Mouse (Mus musculus) cerebellum, postnatal 4 days (tissue): Measurements from ENCODE around the gene Tmem102.

Experiments
- DNase-seq, 2 experiments: peaks; one replicate each; pipeline ENCODE4 v3.0.0; 2022; ENCODE audit warnings: low spot score in 2 of 2, mixed read lengths in 1 of 2

Tmem102 gene

DNA sequence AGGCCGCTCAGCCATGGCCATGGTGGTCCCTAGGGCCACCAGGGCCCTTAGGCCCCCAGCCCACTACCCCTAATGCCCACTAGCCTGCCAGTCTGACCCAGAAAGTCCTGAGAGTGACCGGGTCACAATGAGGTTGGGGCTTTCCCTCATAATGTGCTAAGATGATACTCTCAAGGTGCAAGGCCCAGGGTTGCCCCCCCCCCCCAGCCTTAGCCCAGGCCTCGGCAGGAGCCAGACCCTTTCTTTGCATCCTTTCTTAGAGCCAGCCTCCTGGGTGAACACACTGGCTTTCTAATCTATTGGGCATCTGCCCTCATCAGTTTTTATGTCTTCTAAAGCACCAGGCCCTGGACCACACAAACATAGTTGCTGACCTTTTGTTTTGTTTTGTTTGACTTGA is 16.7 kb upstream of the Tmem102 start, which contains the start of gene Spem1:
Gene Spem1, minus strand, starts transcription at position 101 of the 400 bp plus-strand sequence.
- no peak for DNase-seq

DNA sequence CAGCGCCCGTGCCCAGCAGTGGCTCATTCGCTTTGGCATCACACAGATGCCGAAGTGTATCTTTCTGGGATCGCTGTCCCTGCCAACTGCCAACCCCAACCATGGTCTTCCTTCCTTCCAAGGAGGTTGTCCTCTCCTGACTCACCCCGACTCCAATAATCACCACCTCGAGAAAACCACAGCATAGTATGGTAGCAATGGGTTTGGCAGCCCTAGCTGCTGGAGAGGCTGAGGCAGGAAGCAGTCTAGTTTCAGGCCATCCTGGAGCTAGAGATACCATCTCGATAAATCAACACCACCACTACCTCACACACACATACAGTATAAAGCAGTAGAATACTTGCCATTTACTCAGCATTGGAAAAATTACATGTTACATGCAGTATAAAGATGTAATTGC is 13.4 kb upstream of the Tmem102 start:
- DNase-seq: no peak

GRCm38 (mm10) chr11:69818365-69818764 is 12.9 kb upstream of the Tmem102 start, which contains the start of gene Spem2:
TSS of gene Spem2 (minus strand) at chr11:69818465.
- no peak for DNase-seq

DNA sequence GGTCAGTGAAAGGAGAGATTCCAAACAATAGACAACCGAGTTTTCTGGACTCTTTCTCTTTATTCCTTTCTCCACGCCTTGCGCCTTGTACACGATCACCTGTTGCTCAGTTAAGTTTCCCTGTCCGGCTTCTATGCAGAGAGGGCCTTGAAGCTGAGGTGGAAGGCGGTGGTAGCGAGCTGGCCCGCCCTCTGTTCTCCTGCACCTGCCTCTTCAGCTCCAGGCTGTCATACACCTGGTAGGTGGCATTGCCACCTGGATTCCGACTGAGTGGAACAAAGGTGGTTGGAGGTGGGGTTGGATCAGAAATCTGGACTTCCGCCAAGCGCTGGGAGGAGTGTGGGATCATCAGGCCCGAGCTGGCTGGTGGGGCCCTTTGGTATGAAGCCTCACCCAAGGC is 11.1 kb upstream of the Tmem102 start:
- no peak for DNase-seq

GRCm38 (mm10) chr11:69815155-69815554 is 9.7 kb upstream of the Tmem102 start, which contains the start of gene Gm39566:
TSS of gene Gm39566 (minus strand) at chr11:69815298.
- no peak for DNase-seq

DNA sequence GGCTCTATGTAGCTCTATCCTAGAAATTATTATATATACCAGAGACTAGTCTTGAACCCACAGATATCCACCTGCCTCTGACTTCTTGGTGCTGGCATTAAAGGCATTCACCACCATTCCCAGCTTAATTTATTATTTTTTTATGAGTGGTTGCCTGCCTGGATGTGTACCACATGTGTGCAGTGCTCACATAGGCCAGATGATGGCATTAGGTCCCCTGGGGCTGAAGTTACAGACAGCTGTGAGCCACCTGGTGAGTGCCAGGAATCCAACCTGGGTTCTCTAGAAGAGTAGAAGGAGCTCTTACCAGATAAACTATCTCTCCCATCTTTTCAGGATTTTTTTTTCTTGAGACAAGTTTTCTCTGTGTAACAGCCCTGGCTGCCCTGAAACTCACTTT is 4.9 kb upstream of the Tmem102 start:
- no peak for DNase-seq

GRCm38 (mm10) chr11:69807641-69808040 is 2.2 kb upstream of the Tmem102 start:
- no peak for DNase-seq

GRCm38 (mm10) chr11:69806378-69806777 is 954 bp upstream of the Tmem102 start:
- DNase-seq: no peak

DNA sequence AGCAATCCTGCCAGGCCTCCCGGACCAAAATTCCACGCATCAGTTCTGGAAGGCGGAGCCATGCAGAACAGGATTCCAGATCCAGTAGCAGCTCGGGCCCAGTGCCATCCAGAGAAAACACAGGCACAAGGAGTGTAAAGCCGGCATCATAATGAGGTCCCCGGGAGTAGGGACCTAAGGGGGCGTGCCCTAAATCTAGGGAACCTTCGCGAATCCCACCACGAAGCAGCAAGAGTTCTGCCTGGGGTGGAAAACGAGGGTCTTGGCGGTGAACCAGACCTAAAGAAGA is 828 bp downstream of the Tmem102 start:
- DNase-seq: no peak

DNA sequence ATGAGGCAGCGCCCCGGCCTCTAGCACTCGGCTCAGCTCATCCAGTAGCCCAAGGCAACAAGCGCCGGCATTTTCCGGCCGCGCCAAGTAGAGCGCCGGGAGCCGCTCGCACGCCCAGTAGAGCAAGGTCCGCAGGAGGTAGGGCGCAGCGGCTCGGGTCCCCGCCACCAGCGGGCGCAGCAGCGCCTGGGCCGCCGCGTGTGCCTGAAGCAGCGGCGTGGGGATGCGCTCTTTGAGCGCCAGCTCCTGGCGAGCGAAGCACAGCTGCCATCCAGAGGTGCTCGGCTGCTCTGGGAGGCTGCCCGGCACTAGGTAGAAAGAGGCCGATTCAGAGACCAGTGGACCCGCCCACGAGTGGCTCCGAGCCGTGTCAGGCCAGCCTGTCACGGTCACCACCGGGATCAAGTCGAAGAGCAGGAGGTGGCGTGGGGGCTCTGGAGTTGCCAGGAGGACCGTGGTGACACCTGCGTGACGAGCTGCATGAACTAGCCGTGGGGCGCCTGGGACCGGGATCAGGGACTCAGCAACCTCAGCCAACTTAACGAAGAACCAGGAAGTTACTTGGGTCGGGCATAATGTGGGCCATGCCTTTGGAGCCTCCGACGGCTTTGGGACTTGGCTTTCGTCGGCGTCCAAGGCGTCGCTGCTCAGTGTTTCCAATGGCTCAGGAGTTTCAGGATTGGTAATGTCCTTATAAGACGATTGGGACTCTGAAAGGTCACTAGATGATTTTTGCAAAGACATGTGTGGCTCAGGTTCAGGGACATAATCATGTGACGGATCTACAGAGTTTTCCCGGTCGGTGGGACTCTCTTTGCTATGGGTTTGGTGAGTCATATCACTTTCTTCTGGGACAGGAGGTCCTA is 1.4 kb downstream of the Tmem102 start:
- DNase-seq: peak in 1 of 2 experiments; percentile 54

DNA sequence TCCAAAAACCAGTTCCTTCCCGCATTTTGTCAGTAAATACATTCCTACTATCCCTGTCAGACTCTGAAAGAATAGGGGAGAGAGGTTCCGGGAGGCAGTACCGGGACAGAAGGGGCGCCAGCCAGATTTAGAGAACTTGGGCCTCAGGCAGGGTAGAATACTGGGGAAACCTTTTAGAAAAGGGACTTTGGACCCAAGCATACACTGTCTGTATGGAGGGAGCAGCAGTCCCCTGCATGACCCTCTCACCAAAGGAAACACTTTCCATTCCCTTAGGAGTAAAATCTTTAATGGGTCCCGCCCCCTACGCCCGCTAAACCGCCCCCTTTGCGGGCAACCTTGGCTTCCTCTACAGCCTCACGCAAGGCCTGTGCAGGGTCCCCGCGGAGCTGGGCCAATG is 2.1 kb downstream of the Tmem102 start:
- no peak for DNase-seq

DNA sequence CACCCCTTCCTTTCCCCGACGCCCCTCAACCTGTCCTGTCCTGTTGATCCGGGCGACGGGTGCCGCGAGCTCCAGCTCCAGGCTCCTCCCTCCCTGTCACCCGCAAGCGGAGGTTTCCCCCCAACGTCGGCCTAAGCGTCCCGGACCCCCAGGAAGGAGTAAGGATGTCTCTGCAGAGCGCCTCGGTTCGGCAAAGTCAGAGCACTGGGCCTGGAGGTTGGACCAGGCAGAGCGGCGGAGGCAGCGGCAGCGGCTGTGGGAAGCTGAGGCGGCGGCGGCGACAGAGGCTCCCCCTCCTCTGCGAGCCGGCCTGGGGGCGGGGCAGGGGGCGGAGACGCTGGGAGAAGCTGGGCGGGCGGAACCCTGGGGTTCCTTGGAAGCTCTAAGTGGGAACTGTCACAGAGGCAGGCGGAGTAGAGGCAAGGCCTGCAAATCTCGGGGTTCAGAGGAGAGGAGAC is 2.7 kb downstream of the Tmem102 start:
- DNase-seq: peak; percentile 70 to 76

GRCm38 (mm10) chr11:69801379-69801977 is 3.9 kb downstream of the Tmem102 start, which contains the start of gene Fgf11:
TSS of gene Fgf11 (minus strand) at chr11:69801857.
- DNase-seq: no peak

DNA sequence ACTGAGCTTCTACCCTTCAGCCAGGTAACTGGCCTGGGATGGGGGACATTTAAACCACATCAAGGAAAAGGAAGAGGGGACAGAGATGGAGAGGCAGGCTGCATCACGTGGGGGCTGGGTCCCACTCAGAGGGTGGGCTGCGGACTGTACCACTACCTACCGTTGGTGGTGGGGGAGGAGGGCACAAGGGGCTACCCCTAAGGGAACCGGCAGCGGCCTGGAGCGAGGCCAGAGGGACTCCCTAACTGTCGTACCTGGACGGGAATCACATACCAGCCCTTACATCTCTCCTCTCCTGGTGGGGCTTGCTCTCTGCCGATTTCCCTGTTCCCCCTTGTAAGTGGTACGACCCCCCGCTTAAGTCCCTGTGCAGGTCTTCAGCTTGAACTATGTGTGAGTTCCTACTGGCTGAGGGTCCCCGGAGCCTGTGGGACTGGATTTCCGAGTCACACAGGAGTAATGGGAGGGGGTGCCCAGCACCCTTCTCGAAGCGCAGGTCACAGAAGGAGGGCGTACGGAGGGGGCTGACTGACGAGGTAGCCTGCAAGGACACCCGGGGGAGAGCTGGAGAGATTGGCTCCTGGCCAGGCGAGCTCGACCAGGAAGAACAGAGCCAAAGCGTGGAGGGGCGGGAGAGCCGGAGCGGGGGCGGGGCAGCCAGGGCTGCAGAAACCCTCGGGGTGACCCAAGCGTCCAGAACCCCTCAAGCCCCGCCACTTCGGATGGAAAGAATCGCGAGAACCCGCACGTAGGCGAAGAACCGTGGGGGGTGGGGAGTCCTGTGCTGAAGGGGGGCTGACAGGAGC is 4.8 kb downstream of the Tmem102 start:
- peak in 1 of 2 experiments; percentile 71 for DNase-seq

DNA sequence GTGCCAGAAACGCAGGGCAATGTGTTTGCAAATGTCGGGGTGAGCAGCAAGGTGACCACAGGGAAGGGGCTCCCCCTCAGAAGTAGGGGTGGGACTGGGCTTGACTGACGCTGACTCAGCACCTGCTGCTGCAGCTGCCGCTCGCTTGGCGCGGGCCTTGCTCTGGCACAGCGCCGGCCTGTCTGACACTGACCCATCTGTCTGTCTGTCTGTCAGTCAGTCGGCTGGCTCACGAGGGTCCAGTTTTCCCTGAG is 5.4 kb downstream of the Tmem102 start:
- peak in 1 of 2 experiments; percentile 78 for DNase-seq

GRCm38 (mm10) chr11:69799394-69800137 is 5.9 kb downstream of the Tmem102 start:
- DNase-seq: peak in 1 of 2 experiments; percentile 45

- no peak for DNase-seq
Observed at GRCm38 (mm10) chr11:69797924-69798323, 7.5 kb downstream of the Tmem102 start.

DNA sequence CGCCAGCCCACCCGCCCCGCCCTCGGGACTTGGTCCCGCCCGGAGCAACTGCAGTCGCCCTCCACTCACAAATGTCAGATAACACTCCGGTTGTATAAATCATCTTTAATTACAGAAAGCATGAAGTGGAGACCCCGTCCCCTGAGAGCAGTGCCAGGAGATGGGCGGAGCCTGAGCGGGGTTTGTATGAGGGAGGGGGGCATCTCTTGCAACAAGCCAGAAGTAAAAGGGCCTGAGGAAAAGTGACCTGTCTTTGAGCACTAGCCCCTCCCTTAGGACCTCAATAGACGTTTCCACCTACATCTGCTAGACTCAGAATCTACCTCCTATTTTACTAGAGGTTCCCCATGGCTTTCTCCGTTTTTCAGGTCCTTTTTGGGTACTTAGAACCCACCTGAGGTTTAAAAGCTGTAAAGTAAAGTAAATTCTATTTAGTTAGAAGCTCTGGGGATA is 9.4 kb downstream of the Tmem102 start:
- DNase-seq: no peak

DNA sequence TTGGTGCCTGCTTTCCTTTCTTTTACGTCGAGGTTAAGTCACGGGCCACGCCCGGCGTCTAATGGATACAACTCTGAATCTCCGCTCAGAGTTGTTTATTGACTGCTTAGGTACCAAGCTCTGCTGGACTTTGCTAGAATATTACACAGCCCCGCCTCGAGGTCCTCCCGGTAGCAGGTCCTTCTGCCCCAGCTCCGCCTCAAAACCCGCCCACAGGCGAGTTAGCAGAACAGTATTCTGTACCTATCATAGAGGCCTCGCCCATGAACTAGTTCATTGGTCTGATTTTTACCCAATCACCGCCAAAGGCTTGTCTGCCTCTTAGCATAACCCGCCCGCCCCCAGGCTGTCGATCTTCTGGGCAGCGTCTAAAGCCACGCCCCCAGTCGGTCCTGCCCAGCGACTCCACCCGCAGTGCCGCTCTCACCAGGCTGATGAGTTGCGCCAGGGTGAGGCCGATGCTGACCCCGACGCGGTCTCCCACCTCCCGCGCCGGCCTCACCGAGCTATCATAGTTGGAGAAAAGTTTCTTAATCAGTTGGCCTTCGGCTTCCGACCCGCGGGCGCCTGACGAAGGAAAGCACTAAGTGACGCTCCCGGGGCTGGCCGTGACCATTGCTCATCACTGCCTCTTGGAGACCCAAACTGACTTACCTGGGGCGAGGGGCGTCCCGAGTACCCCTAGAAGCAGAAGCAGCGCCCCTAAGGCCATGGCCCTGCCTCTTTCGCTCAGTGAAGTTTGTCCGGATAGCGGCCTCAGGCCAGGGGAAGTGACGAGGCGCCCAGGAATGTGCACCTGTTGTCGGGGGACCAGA is 10.0 kb downstream of the Tmem102 start, which contains the start of gene Chrnb1:
Gene Chrnb1, minus strand, starts transcription at position 776 of the 815 bp plus-strand sequence.
- DNase-seq: peak; percentile 59 to 81

GRCm38 (mm10) chr11:69793429-69793828 is 12.0 kb downstream of the Tmem102 start:
- DNase-seq: no peak

DNA sequence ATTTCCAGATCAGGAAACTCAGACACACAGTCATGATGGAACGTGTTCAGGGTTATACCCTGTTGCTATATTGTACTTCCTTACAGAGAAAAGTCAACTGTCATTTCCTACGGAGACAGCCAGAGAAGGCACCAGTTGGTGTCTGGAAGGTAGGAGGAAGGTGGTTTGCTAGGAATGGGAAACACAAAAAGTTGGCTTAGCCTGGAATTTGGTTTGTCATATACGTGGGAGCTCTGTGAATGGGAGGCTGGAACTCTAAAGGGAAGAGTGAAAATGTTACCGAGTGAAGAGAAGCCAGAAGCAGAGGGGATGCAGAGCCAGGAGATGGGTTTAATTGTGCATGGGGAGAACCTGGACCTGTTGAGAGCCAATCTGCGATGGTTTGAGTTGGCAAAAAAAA is 14.0 kb downstream of the Tmem102 start:
- no peak for DNase-seq
